Mouse (Mus musculus) lung, postnatal 36 days (tissue): ENCODE data around the gene Ddx28.
A peak's percentile ranks its signal among the peaks of the same experiment; 100 is the strongest.
"Not testable (repeated sequence)": the region's sequence is repeated elsewhere in the genome, so short reads cannot be mapped to it uniquely, and the experiment has no call there.

Source experiments
- DNase-seq: peaks from one replicate; pipeline ENCODE4 v3.0.0; 2022; ENCODE audit warnings: mixed read lengths

Gene Ddx28

GRCm38 (mm10) chr8:106011643-106011986 lies at the start of gene Ddx28:
TSS of gene Ddx28 (minus strand) at chr8:106011882.
- DNase-seq, result no peak

DNA sequence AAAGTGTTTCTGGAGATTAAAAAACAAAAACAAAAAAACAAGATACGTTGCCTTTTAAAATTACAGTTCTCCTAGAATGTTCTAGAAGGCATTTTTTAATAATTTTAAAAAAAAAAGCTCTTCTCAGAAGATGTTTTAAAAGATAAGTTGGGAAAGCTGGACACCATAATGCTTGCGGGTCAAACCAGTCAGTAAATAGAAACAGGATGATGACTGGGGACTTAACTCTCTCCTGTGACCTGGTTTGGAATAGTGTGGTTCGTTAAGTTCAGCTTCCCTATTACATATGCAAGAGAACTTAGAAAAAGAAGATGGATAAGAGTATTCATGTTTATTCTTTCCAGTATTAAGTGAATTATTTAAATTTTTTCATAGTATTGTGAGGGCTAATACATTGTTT lies 48.8 kb upstream of the Ddx28 start:
- DNase-seq, result no peak

DNA sequence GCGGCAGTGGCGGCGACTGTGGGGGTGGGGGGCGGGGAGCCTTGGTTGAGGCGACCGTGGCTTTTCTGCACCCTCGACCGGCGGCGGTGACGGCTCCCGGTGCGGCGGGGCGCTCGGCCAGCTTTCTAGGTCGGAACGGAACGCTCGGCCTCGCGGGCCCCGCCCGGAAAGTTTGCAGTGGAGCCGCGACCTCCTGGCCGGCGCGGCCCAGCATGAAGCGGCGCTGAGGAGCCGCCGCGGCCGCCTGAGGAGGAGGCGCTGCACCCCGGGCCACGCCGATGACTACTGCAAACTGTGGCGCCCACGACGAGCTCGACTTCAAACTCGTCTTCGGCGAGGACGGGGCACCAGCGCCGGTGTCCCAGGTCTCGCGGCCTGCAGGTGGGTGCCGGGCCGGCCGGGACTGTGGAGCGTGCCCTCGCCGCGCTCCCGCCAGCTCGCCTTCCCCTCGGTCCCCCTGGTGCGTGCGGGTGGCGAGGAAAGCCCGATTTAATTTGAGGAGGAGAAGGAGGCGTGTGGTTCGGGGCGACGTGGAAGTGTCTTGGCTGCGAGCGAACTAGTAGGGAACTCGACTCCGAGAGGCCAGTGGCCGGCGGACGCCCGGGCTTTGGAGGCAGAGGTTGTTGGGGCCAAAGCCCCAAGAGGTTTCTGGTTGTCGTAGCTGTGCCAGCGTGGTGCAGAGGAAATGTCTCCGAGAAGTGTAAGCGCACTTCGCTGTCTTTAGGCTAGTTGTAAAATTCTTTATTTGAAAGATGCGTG lies 48.1 kb upstream of the Ddx28 start:
- DNase-seq, result peak; percentile 60

GRCm38 (mm10) chr8:106058731-106059612 lies 47.3 kb upstream of the Ddx28 start, which contains the start of gene Nfatc3:
TSS of gene Nfatc3 (plus strand) at chr8:106058840.
- peak; percentile 98 for DNase-seq

DNA sequence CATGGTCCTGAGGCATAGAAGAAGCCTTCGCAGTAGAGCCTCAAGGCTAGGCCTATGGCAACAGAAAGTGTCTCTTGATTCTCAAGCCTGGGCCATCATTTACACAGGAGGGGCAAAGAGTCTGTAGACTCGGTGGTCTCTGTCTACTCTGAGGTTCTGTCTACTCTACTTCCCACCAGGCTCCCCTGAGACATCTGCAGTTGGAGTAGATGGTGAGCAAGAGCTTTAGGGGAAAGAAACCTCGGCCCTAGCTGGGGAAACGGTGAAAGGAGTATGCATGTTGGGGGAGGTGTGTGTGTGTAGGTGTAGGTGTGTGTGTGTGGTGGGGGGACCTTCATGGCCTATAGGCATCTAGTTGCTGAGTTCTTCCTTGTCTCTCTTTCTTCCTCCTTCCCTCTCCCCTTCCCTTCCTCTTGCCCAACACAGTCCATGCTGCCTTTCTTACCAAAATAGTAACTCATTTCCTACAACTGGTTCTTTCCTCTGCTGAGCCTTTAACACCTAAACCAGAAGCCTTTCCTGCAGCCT lies 44.8 kb upstream of the Ddx28 start:
- no peak for DNase-seq

GRCm38 (mm10) chr8:106055038-106055437 lies 43.4 kb upstream of the Ddx28 start:
- DNase-seq, result no peak

GRCm38 (mm10) chr8:106054190-106054811 lies 42.6 kb upstream of the Ddx28 start:
- peak; percentile 85 for DNase-seq

DNA sequence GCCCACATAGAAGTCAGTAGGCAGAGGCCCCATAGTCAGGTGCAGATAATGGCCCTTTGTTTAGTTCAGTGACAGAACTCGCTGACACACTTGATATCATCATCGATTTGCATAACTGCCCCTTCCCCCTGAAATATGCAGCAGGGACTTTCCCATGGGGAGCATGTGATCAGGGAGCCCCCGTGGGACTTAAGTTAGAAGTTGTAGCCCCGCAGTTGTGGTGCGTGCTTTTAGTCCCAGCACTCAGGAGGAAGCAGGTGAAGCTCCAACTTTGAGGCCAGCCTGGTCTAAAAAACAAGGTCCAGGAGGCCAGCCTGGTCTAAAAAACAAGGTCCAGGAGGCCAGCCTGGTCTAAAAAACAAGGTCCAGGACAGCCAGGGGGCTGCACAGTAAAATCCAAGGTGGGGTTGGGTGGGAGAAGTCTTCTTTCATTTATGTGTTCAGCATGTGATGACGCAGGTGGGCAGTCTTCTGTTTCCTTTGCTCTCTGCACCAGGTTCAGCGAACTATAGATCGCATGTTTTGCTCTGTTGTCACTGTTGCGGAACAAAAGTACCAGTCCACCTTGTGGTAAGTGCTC lies 40.9 kb upstream of the Ddx28 start:
- peak; percentile 46 for DNase-seq

- no peak for DNase-seq
These were observed 39.4 kb upstream of the Ddx28 start for GRCm38 (mm10) chr8:106051068-106051467.

DNA sequence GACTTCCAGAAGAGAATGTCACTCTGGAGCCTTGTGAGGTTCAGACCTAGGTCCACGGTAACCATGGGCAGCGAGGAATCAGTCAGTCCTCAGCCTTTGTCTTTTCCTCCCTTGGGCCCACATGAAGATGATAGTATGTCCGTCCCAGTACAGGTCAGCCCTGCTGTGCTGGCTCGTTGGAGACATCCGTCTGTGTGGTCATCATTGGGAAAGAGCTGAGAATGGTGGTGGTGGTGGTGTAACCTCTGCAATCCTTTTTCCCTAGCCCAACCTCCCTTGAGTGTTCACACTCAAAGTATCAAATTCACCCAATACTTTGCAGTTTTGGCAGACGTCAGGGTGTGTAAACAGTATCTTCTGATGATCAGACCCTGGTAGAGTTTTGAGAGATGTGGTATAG lies 38.2 kb upstream of the Ddx28 start:
- no peak for DNase-seq

DNA sequence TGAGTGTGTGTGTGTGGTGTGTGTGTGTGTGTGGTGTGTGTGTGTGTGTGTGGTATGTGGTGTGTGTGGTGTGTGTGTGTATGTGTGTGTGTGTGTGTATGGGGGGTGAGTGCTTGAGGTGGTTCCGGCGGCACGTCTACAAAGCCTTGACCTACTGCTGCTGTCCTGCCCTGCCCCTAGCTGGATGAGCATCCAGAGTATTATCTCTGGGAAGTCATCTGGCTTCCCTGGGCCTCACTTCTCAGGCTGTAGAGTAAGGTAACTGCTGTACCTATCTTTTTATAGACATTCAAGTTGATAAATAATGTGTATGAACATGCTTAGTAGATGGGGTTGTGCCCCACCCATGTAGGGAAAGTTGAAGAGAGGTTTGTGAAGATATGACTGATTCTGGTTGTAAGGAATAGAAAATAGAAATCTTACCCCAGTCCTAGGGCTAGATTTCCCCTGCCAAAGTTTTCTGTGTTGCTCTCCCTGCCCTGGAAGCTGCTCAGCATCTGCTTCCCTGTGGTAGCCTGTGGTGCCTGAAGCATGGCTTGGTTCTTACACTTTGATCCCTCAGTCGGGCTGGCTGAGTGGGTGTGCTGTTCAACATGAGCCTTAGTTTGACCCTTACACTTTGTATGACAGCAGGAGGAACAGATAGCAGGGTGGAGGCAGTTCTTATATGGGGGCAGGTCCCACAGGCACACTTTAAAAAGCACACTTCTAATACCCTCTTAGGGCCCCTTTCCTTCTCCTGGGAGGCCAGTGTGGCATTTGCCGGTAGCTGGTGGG lies 36.4 kb upstream of the Ddx28 start:
- DNase-seq, result no peak

DNA sequence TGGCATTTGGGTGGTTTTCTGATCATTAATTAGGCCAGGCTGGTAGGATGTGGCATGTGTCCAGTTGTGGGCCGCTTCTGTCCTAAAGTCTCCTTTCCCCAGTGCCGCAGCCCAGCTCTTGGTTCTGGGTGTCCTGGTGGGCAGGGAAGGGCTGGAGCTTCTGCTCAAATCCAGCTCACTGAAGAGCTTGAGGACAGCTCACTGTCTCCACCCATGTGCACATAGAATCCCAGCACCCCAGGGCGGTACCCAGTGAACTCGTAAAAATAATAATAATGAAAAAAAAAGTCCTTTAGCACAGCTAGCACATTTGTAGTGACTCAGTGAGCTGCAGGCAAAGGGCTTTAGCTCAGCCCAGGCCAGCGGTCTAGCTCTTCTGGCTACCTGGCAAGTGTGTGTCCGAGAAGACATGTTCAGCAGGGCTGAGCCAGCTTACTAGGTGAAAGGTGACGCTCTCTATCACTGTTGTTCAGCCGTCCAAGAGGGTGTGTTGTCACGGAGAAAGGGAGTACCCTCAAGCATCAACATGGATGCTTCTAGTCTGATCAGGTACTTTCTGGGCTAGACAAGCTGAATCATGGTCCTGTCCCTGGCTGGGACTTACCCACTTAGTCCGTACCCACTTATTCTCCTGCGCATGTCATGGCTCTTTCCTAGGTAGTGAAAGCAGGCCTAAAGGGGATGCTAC lies 35.3 kb upstream of the Ddx28 start:
- DNase-seq, result no peak

DNA sequence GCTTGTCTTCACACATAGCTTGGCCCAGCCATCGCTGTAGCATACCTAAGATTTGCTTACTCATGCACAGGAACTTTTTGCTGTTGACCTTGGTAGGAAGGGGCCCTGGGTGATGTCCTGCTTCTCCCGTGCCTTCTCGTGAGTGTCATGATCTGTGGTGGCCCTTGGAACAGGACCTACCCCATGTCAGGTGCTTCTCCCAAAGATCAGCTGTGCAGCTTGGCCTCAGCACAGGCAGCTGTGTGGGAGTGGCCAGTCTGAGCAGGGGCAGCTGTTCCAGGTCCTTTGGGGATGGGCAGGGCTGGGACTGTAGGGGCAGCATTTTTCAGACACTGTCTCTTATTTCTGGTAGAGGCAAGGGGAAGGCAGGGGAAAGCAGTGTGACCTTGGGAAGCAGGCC lies 32.5 kb upstream of the Ddx28 start:
- no peak for DNase-seq

- DNase-seq, result no peak
These were observed 31.4 kb upstream of the Ddx28 start for GRCm38 (mm10) chr8:106043055-106043454.

DNA sequence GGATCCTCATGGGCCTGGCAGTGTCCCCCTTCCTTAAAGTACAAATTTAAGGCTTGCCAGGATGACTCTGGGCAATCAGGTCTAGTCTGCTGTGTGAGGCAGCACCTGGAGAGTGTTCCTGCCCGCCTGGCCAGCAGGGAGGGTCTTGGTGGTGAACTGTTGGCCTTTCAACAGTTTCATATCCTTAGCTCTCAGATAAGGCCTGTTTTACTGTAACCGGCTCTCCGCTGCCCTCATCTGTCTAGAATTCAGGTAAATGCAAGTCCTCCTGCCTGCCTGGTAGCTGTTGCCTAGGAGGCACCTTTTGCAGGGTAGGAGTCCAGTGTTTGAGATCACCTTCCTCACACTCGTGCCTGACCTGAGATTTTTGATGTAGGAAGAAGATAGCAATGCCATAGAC lies 28.5 kb upstream of the Ddx28 start:
- DNase-seq, result no peak

GRCm38 (mm10) chr8:106039605-106040004 lies 27.9 kb upstream of the Ddx28 start:
- no peak for DNase-seq

- DNase-seq, result peak; percentile 56
These were observed 27.0 kb upstream of the Ddx28 start for GRCm38 (mm10) chr8:106038721-106039120.

DNA sequence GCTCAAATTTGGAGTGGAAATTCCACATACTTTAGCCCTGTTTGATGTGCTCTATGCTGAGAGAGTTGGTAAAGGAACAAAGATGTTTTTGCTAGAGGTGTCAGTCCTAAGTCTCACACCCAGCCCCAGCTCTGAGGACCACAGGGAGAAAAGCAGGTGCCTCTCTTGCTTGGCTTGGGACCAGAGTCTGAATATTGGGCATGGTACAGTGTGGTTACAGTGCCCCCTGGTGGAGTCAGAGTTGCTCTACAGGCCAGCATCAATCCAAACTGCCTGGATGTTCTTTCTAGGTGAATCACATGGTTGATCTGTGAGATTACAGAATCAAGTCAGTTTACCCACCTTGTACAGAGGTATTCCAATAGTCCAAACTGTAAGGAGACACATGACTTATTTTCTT lies 10.8 kb upstream of the Ddx28 start:
- DNase-seq, result peak; percentile 87

DNA sequence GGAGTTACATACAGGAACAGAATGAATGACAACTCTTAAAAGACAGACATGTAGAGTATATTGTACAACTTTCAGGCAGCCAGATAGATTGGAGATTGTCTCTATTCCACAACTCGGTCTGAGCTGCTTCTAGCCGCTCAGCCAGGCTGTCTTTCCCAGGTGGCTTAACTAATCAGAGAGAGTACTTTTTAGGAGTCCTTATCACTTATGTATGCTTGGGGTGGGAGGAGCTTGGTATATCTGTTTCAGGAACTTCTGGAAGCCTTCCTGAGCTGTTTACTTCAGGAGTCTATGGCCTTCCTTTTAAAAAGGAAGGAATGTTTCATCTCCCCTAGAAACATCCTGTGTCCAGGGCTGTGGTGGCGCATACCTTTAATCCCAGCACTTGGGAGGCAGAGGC lies 6.4 kb upstream of the Ddx28 start:
- DNase-seq, result no peak

DNA sequence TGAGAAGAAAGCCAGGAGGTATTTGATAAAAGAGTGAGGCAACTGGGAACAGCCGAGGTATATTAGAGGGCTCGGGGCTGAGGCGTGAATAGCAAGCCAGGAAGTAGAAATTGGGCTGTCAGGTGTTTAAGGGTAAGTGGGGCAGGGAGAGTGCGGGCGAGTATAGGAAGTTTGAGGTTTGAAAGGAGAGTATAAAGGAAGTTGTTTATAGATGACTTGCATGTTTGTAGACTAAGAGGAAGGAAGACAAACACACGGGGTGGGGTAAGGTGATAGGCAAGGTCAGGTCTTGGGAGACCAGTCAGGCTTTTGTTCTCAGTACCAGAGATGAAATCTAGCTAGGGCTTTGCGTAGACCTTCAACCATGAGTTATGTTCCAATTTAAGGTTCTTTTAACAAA lies 5.4 kb upstream of the Ddx28 start:
- no peak for DNase-seq

GRCm38 (mm10) chr8:106016284-106016683 lies 4.6 kb upstream of the Ddx28 start:
- no peak for DNase-seq

- not testable (repeated sequence) for DNase-seq
These were observed 521 bp upstream of the Ddx28 start for GRCm38 (mm10) chr8:106012203-106012602.
